Mouse (Mus musculus) heart, embryonic 16.5 days (tissue): Measurements from ENCODE around the gene Ugcg. TPM values are rescaled to one million over a fixed set of nuclear protein-coding genes. Genes with fewer than 3 reads are reported as not detected.

Experiments
- ATAC-seq: fragments of 200-750 bp; cut with Nextera tagmentation; replicated peaks from 2 replicates; pipeline ENCODE4 v1.8.0; 2017; ENCODE audit warnings: moderate number of reproducible peaks; ENCODE audit not compliant: insufficient read depth, low FRiP score; ENCODE audit errors: extremely low read depth
- H3K27ac ChIP-seq: fragments of 300-500 bp; sonication (generic); 2 replicates; pipeline ENCODE4 v1.5.1; 2014; ENCODE audit warnings: mild to moderate bottlenecking, low read length, control low read depth, moderate library complexity
- H3K27me3 ChIP-seq: fragments of 300-500 bp; sonication (generic); 2 replicates; pipeline ENCODE4 v1.6.1; 2014; ENCODE audit warnings: low read length, mixed read lengths; ENCODE audit not compliant: control insufficient read depth, insufficient read depth
- H3K36me3 ChIP-seq: fragments of 300-500 bp; sonication (generic); 2 replicates; pipeline ENCODE4 v1.6.1; 2014; ENCODE audit not compliant: control insufficient read depth, insufficient read depth
- H3K4me1 ChIP-seq: fragments of 300-500 bp; sonication (generic); 2 replicates; pipeline ENCODE4 v1.6.1; 2014; ENCODE audit warnings: low read length, mixed read lengths; ENCODE audit not compliant: control insufficient read depth, insufficient read depth
- H3K4me2 ChIP-seq: fragments of 300-500 bp; sonication (generic); 2 replicates; pipeline ENCODE4 v1.6.1; 2014; ENCODE audit warnings: low read depth, mild to moderate bottlenecking, control low read depth, low read length
- H3K4me3 ChIP-seq: fragments of 300-500 bp; sonication (generic); 2 replicates; pipeline ENCODE4 v1.5.1; 2014; ENCODE audit warnings: mild to moderate bottlenecking, control low read depth, low read length
- H3K9ac ChIP-seq: fragments of 300-500 bp; sonication (generic); 2 replicates; pipeline ENCODE4 v1.6.1; 2014; ENCODE audit warnings: low read length, control low read depth
- H3K9me3 ChIP-seq: fragments of 300-500 bp; sonication (generic); replicated peaks from 2 replicates; pipeline ENCODE4 v1.6.1; 2016; ENCODE audit warnings: low read length; ENCODE audit not compliant: control insufficient read depth
- WGBS: fragments of 180-500 bp; shearing (Covaris S2); extraction: QIAGEN DNeasy Blood & Tissue Kit; methylation state at CpG from one replicate; pipeline ENCODE4 v1.1.7; 2014; 5-methylcytosine and 5-hydroxymethylcytosine counted together
- polyA plus RNA-seq: library from polyadenylated mRNA; unstranded; fragments of >200 nt; fragmentation: Nextera tagmentation; extraction: Ambion mirVana; gene quantifications from 2 replicates; pipeline ENCODE4 v1.2.1, GENCODE M21; 2015

Gene Ugcg
- polyA plus RNA-seq, 1 experiment from 2014 or later = 8.0 TPM

- H3K4me2 ChIP-seq = peak overlapping the region; percentile 52
- no peaks in the 10 kb centered on the region for H3K9me3 ChIP-seq
- 17% methylated on average over 8 of the region's 8 CpGs for WGBS
- peak overlapping the region; percentile 75 for H3K27ac ChIP-seq
- ATAC-seq = peak; percentile 86
- H3K9ac ChIP-seq = no peak overlapping the region
- peaks cover 48% of the 10 kb centered on the region for H3K4me1 ChIP-seq
- H3K36me3 ChIP-seq = no peaks in the 10 kb centered on the region
- H3K27me3 ChIP-seq = no peaks in the 10 kb centered on the region
- peak overlapping the region; percentile 11; the same call in 1 of the 2 replicates for H3K4me3 ChIP-seq
Observed at GRCm38 (mm10) chr4:59199341-59199740, 10.3 kb downstream of the Ugcg start.

DNA sequence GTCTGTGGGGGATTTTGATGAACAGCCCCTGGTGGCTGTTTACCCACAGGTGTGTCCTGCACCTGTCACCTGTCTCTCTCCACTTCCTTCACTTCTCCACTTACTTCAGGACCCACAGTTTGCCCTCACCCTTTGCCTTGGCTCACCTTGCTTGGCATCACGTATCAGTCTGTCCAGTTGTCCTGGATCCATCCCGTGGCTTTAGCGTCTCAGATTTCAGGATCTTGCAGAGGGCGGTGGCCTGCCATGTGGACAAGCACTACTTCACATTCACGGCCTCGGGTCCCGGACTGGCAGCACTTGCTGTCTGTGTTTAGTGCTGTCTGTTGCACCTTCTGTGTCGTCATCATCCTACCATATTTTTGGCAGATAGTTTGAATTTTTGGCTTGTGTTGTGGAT is 10.7 kb downstream of the Ugcg start:
- Histone ChIP-seq H3K4me3 (peak overlapping the region; percentile 11; the same call in 1 of the 2 replicates), H3K9ac (no peak overlapping the region), H3K27ac (peak overlapping the region; percentile 75), H3K9me3 (no peaks in the 10 kb centered on the region), H3K27me3 (no peaks in the 10 kb centered on the region), H3K4me1 (peaks cover 48% of the 10 kb centered on the region), H3K4me2 (peak overlapping the region; percentile 52), H3K36me3 (no peaks in the 10 kb centered on the region)
- no peak for ATAC-seq
- 55% methylated on average over 8 of the region's 8 CpGs for WGBS

DNA sequence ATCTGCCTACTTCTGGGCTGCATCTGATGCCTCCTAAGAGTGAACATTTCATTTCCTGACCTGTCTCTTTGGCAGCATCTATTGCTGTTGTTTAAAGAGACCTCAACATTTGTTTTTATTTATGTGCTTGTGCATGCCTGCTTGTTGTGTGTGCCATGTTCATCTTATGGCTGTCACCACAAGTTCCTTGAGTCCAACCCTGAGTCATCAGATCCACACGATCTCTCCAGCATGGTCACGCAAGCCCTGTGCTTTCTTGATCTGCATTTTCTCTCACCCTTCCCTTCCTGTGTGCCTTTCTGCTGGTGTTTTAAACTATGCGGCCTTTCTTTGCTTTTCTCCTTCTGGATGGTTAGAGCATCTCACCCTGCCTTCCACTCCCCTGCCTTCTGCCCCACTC is 11.6 kb downstream of the Ugcg start:
- no peaks in the 10 kb centered on the region for H3K9me3 ChIP-seq
- no peak overlapping the region for H3K4me2 ChIP-seq
- H3K4me1 ChIP-seq = peaks cover 48% of the 10 kb centered on the region
- no peak overlapping the region for H3K9ac ChIP-seq
- H3K36me3 ChIP-seq = no peaks in the 10 kb centered on the region
- H3K4me3 ChIP-seq = no peak overlapping the region
- no peak for ATAC-seq
- no peaks in the 10 kb centered on the region for H3K27me3 ChIP-seq
- H3K27ac ChIP-seq = no peak overlapping the region
- WGBS = 77% methylated on average over 3 of the region's 3 CpGs

GRCm38 (mm10) chr4:59204616-59205015 is 15.6 kb downstream of the Ugcg start:
- H3K9me3 ChIP-seq = no peaks in the 10 kb centered on the region
- no peaks in the 10 kb centered on the region for H3K27me3 ChIP-seq
- no peak overlapping the region for H3K9ac ChIP-seq
- H3K4me3 ChIP-seq = no peak overlapping the region
- 72% methylated on average over 4 of the region's 4 CpGs for WGBS
- no peak overlapping the region; the same call in 1 of the 2 replicates for H3K27ac ChIP-seq
- ATAC-seq = no peak
- no peak overlapping the region for H3K4me2 ChIP-seq
- 0 out of 2 replicates have a peak, but pooled peaks cover 6% of the 10 kb centered on the region for H3K36me3 ChIP-seq
- peaks cover 52% of the 10 kb centered on the region for H3K4me1 ChIP-seq

DNA sequence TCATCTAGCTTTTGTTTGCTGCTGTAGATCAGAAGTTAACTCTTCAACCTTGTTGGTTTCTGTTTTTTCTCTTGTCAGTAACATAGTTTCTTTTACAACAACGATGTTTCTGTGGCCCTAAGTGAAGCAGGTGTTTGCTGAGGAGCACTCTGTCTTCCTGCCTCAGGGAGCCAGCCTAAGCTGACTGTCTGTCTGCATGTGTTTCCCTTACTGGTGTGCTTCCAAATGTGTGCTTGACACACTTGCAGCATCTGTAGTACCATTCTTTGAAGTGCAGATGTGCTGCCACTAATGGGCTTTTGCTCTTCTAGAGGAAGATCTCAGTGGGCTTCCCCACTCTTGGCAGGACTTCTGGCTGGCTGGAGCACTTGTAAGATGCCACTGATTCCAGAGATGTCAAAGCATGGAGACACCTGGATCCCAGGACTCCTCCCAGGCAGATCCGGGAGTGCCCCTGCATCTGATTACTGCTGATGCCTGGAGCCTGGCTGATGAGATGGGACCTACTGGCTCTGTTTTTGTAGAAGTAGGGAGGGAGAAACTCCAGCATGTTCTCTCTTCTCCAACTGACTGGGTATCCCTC is 16.8 kb downstream of the Ugcg start:
- H3K27me3 ChIP-seq = no peaks in the 10 kb centered on the region
- WGBS = 35% methylated on average over 2 of the region's 2 CpGs
- no peaks in the 10 kb centered on the region for H3K9me3 ChIP-seq
- peak; percentile 32; the same call in 1 of the 2 replicates for ATAC-seq
- H3K4me3 ChIP-seq = no peak overlapping the region
- H3K9ac ChIP-seq = no peak overlapping the region
- H3K4me1 ChIP-seq = peaks cover 51% of the 10 kb centered on the region
- H3K36me3 ChIP-seq = 0 out of 2 replicates have a peak, but pooled peaks cover 6% of the 10 kb centered on the region
- H3K4me2 ChIP-seq = no peak overlapping the region
- H3K27ac ChIP-seq = no peak overlapping the region

- Histone ChIP-seq H3K36me3 (0 out of 2 replicates have a peak, but pooled peaks cover 6% of the 10 kb centered on the region), H3K9me3 (no peaks in the 10 kb centered on the region), H3K27me3 (no peaks in the 10 kb centered on the region), H3K4me1 (peaks cover 50% of the 10 kb centered on the region), H3K4me2 (no peak overlapping the region), H3K9ac (no peak overlapping the region), H3K27ac (no peak overlapping the region), H3K4me3 (no peak overlapping the region)
- WGBS = 77% methylated on average over 4 of the region's 4 CpGs
- ATAC-seq = no peak
Observed at GRCm38 (mm10) chr4:59206600-59206999, 17.5 kb downstream of the Ugcg start.

DNA sequence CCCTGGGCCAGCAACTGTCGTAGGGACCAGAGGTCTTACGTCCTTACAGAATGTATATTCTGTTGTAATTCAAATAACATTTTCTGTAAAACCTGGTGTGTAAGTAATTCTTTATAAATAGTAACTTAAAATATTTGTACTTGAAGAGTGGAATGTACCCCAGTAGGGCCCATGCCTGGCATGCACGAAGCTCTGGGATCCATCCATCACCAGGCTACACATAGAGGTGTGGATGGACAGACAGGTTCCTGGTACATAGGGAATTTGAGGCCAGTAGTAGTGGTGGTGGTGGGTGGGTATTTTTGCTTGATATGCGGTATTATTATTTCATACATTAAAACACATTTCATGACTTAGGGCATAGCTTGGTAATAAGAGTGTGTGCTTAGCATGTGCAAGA is 19.6 kb downstream of the Ugcg start:
- H3K4me1 ChIP-seq = peaks cover 45% of the 10 kb centered on the region
- H3K27me3 ChIP-seq = no peaks in the 10 kb centered on the region
- WGBS = 53% methylated on average over 4 of the region's 4 CpGs
- H3K4me3 ChIP-seq = no peak overlapping the region
- H3K9me3 ChIP-seq = no peaks in the 10 kb centered on the region
- no peak overlapping the region for H3K4me2 ChIP-seq
- no peak overlapping the region for H3K9ac ChIP-seq
- H3K27ac ChIP-seq = no peak overlapping the region
- ATAC-seq = 0 out of 2 replicates have a peak, but pooled peaks have one; percentile 55
- 0 out of 2 replicates have a peak, but pooled peaks cover 6% of the 10 kb centered on the region for H3K36me3 ChIP-seq

DNA sequence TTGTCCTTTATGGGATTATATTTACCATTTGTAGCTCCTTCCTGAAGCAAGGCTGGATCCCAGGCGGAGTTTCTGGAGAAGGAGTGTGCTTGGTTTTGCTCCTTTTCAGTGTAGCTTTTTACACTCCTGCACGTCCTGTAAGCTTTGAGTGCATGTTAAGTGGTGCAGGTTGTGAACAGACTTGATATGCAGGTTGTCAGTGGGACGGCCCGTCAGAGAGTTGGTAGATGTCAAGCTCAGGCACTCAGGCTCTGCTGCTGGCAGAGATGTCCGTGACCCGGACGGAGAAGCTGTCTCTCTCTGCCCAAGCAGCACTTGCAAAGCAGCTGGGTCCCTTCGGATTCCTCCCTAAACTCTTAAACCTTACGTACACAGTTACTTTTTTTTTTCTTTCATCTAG is 22.1 kb downstream of the Ugcg start:
- peak overlapping the region; percentile 31; the same call in 1 of the 2 replicates for H3K27ac ChIP-seq
- 52% methylated on average over 9 of the region's 9 CpGs for WGBS
- no peaks in the 10 kb centered on the region for H3K9me3 ChIP-seq
- H3K36me3 ChIP-seq = peaks cover 11% of the 10 kb centered on the region; the same call in 1 of the 2 replicates
- no peak overlapping the region for H3K4me3 ChIP-seq
- peaks cover 35% of the 10 kb centered on the region for H3K4me1 ChIP-seq
- H3K27me3 ChIP-seq = no peaks in the 10 kb centered on the region
- H3K4me2 ChIP-seq = peak overlapping the region; percentile 39
- no peak overlapping the region for H3K9ac ChIP-seq
- ATAC-seq = no peak

DNA sequence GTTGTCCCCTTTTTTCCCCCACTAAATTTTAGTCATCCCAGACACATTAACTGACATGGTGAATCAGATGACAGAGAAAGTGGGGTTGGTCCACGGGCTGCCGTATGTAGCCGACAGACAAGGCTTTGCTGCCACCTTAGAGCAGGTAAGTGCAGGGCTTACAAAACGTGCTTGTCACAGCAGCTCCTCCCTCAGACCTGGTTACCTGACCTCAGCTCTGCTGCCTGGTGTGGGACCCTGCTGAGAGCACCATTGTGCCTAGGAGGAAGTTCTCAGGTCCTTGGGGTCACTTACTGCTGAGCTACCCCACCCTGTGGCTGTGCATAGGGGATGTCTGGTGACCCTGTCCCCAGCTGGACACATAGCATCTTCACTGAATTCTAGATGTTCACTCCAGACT is 24.8 kb downstream of the Ugcg start:
- H3K4me2 ChIP-seq = no peak overlapping the region
- H3K9me3 ChIP-seq = no peaks in the 10 kb centered on the region
- ATAC-seq = no peak
- H3K27ac ChIP-seq = no peak overlapping the region
- no peak overlapping the region for H3K4me3 ChIP-seq
- peaks cover 15% of the 10 kb centered on the region for H3K36me3 ChIP-seq
- 76% methylated on average over 4 of the region's 4 CpGs for WGBS
- H3K9ac ChIP-seq = no peak overlapping the region
- peaks cover 14% of the 10 kb centered on the region for H3K4me1 ChIP-seq
- no peaks in the 10 kb centered on the region for H3K27me3 ChIP-seq
